Mouse (Mus musculus) E14TG2a.4 (cell line): ENCODE results near the gene Ugt1a1.

Source experiments
- CTCF ChIP-seq: conservative IDR thresholded peaks from 2 replicates; pipeline ENCODE4 v1.5.1; 2014; ENCODE audit warnings: low read length
- NANOG ChIP-seq: IDR thresholded peaks from 2 replicates; pipeline ENCODE4 v1.6.1; 2014; ENCODE audit warnings: borderline replicate concordance, low read length, mixed read lengths

DNA sequence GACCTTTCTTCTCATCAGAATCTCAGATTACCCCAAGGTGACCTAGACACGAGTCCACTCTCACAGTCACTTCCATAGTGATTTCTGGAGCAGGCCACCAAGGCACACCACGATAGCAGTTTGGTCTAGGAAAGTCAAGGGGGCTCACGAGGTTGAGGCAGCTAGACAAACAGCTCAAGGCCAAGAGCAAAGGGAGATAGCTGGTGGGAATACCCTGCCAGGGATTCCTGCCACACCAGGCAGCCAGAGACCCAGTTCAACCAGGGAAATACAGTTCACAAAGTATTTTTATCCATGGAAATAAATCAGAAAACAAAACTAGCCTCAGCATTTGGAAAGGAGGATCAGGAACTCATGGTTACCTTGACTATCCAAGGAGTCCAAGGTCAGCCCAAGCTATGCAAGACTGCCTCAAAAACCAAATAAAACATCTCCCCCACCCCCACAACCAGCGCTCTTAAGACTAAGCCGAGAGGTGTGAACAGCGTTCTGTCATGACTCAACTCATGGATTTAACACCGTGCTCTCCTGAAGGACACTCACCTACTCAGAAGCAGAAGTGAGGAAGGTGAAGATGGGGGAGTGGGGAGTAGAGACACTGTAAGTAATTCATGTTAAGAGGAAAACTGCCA is 52.6 kb downstream of the Ugt1a1 start:
- TF ChIP-seq CTCF (no peak), NANOG (no peak)
